Comparison of ENCODE assay signal across 16 mouse cellular contexts in genomic region chr9:60151897-60152627, GRCm38 (mm10).
"Had no signal": no experiment of that assay in that cellular context is flagged by ENCODE, and none has a peak within 500 bp of the region (broad histone marks: within the 10 kb centered on the region; RNA-seq: fewer than 3 reads in every experiment).

No protein-coding gene starts in this region.

- ATAC-seq: liver, postnatal 0 days; midbrain, embryonic 13.5 days had no signal

- H3K9me3 ChIP-seq: liver, embryonic 13.5 days; midbrain, embryonic 13.5 days had no signal

- DNase-seq: kidney, adult 11 months; kidney, adult 9 months; kidney, postnatal 36 days; layer of hippocampus, adult 9-11 months; layer of hippocampus, postnatal 36 days; liver; liver, embryonic 13.5 days; liver, postnatal 0 days; right cerebral cortex, postnatal 14 days; thymus, adult 2 months; thymus, postnatal 36 days had no signal

- H3K27me3 ChIP-seq: limb, embryonic 12.5 days; liver, embryonic 13.5 days; megakaryocyte, embryonic 14.5 days; midbrain, embryonic 13.5 days had no signal

- H3K4me3 ChIP-seq: limb, embryonic 12.5 days; liver, embryonic 13.5 days; megakaryocyte, embryonic 14.5 days; midbrain, embryonic 13.5 days had no signal

- H3K4me2 ChIP-seq: limb, embryonic 12.5 days; liver, embryonic 13.5 days; midbrain, embryonic 13.5 days had no signal

- H3K4me1 ChIP-seq: liver, embryonic 13.5 days; megakaryocyte, embryonic 14.5 days had no signal

- H3K9ac ChIP-seq: limb, embryonic 12.5 days; liver, embryonic 13.5 days; liver, postnatal 0 days; midbrain, embryonic 13.5 days had no signal

- H3K27ac ChIP-seq: kidney, postnatal 0 days; limb, embryonic 12.5 days; liver, embryonic 13.5 days; macrophage; midbrain, embryonic 13.5 days had no signal

- H3K36me3 ChIP-seq: limb, embryonic 12.5 days; liver, embryonic 13.5 days; midbrain, embryonic 13.5 days had no signal
